ENCODE assay signal across 10 mouse cellular contexts in the genomic region with DNA sequence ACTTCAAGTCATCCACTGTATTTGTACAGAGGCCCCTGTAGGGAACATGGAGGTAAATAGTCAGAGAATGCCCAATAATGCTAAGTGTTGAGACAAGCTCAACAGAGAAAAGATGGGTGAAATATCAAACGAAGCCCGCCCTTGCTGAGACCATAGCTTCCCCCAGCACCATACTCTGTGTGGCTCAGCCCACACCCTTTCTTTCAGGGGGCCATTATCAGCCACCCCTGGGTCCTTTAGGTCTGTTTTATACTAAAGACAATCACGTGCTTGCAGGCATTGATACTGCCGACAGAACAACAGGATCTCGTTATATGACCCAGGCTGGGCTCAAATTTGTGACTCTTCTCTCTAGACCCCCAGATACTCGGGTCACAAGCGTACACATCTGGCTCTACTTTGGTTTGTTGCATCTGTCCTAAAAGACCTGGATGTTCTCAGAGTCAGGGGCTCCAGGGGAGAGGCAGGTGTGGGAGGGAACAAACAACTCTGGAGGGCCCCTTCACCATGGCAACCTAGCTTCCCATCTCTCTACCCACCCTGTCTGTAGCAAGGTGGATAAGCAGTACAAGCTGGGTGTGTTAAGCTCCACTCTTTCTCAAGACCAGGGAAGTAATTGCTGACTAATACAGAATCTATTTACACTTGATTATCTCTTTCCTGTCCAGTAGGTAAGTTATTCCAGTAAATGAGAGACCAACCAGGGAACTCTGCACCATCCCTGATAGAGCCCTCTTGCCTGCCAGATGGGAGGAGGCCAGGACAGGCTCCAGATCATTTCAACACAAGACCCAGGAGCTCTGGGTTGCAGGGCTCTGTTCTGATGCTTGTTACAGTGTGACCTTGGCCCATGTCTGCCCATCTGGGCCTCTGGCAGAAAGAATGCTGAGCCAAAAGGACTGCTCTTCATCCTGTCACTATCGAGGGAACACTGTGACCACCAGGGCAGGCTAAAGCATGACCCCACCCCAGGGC. TPM values are rescaled to one million over a fixed set of nuclear protein-coding genes. Genes with fewer than 3 reads are reported as not detected.
A peak's percentile ranks its signal among the peaks of the same experiment; 100 is the strongest.
DNase-seq lines count a peak whose midpoint lies in the region; ATAC-seq and TF ChIP-seq lines count a peak whose summit lies in the region.
"Had no signal": no experiment of that assay in that cellular context is flagged by ENCODE, and none has a peak within 500 bp of the region (broad histone marks: within the 10 kb centered on the region; RNA-seq: fewer than 3 reads in every experiment).

No protein-coding gene starts in this region.

- no peak for TF ChIP-seq RAD21 in MEL (IDR thresholded peaks at IDR 0.05; ENCODE audit: low read depth, low read length)

- no peaks in the 10 kb centered on the region for H3K79me2 ChIP-seq in MEL (ENCODE audit: control insufficient read depth, insufficient read depth, low read length, poor library complexity)
- H3K79me2 ChIP-seq in heart, adult 2 months (replicated peaks; ENCODE audit: control insufficient read depth, insufficient read depth, low read length), result no peaks in the 10 kb centered on the region

- no peak for TF ChIP-seq EP300 in MEL (IDR thresholded peaks at IDR 0.05; ENCODE audit: low read depth in 1 of 2, low read length in 2 of 2)
- peak; percentile 82 for TF ChIP-seq EP300 in heart, adult 2 months (IDR thresholded peaks at IDR 0.05; ENCODE audit: insufficient read depth, low read depth, low read length)

- WGBS in forebrain, embryonic 12.5 days, result 55% methylated on average over 8 of the region's 8 CpGs
- WGBS in forebrain, embryonic 14.5 days, result 46% methylated on average over 8 of the region's 8 CpGs
- WGBS in heart, adult 2 months, result 72% methylated on average over 8 of the region's 8 CpGs
- 45% methylated on average over 8 of the region's 8 CpGs for WGBS in limb, embryonic 11.5 days

- no peak overlapping the region for H3K4me3 ChIP-seq in forebrain, embryonic 12.5 days (replicated peaks)
- H3K4me3 ChIP-seq in forebrain, embryonic 14.5 days (ENCODE audit: low read depth, low read length), result no peak overlapping the region
- no peak overlapping the region for H3K4me3 ChIP-seq in MEL (ENCODE audit: control insufficient read depth in 1 of 2, insufficient read depth in 1 of 2, low read depth in 2 of 2, low read length in 2 of 2)
- no peak overlapping the region for H3K4me3 ChIP-seq in heart, adult 2 months
- H3K4me3 ChIP-seq in limb, embryonic 11.5 days (ENCODE audit: low read depth, low read length), result no peak overlapping the region

- H3K4me2 ChIP-seq in forebrain, embryonic 12.5 days, result no peak overlapping the region
- no peak overlapping the region for H3K4me2 ChIP-seq in forebrain, embryonic 14.5 days (ENCODE audit: low read length)
- H3K4me2 ChIP-seq in limb, embryonic 11.5 days (ENCODE audit: low read depth, severe bottlenecking), result no peak overlapping the region

- H3K9ac ChIP-seq in forebrain, embryonic 12.5 days, result peak overlapping the region; percentile 36; the same call in 1 of the 2 replicates
- no peak overlapping the region for H3K9ac ChIP-seq in forebrain, embryonic 14.5 days (ENCODE audit: low read length)
- H3K9ac ChIP-seq in MEL (ENCODE audit: control insufficient read depth, low read depth, low read length, poor library complexity, severe bottlenecking), result no peak overlapping the region
- H3K9ac ChIP-seq in heart, adult 2 months (ENCODE audit: low read depth, low read length), result no peak overlapping the region
- no peak overlapping the region for H3K9ac ChIP-seq in limb, embryonic 11.5 days (ENCODE audit: low read length)

- no peak for TF ChIP-seq POLR2A in MEL (IDR thresholded peaks at IDR 0.05; ENCODE audit: control insufficient read depth in 1 of 2, insufficient read depth in 1 of 2, low read depth in 1 of 2, low read length in 2 of 2, poor library complexity in 1 of 2)
- TF ChIP-seq POLR2A in heart, adult 2 months (IDR thresholded peaks at IDR 0.05; ENCODE audit: insufficient read depth, low read depth, low read length), result no peak

- H3K27ac ChIP-seq in forebrain, embryonic 12.5 days, result no peak overlapping the region
- H3K27ac ChIP-seq in forebrain, embryonic 14.5 days (ENCODE audit: low read depth, low read length), result no peak overlapping the region
- H3K27ac ChIP-seq in MEL (ENCODE audit: control insufficient read depth, low read depth, low read length), result no peak overlapping the region
- H3K27ac ChIP-seq in heart, adult 2 months, result peak overlapping the region; percentile 34
- no peak overlapping the region for H3K27ac ChIP-seq in limb, embryonic 11.5 days (replicated peaks; ENCODE audit: low read depth, low read length)

- intact Hi-C loops in heart, adult 2 months (cut with DNase I), result loop anchor here (2.0 kb wide), 1 partner anchor 23 kb away; no protein-coding TSS in a partner anchor

- H3K9me3 ChIP-seq in forebrain, embryonic 12.5 days, result no peaks in the 10 kb centered on the region
- no peaks in the 10 kb centered on the region for H3K9me3 ChIP-seq in forebrain, embryonic 14.5 days (replicated peaks; ENCODE audit: control insufficient read depth, low read length)
- no peaks in the 10 kb centered on the region for H3K9me3 ChIP-seq in MEL (replicated peaks; ENCODE audit: insufficient read depth, low read length)
- no peaks in the 10 kb centered on the region for H3K9me3 ChIP-seq in limb, embryonic 11.5 days (ENCODE audit: control insufficient read depth, low read length)

- TF ChIP-seq CTCF in MEL (IDR thresholded peaks at IDR 0.05 in 2 of 3, conservative IDR thresholded peaks at IDR 0.05 in 1 of 3; ENCODE audit: control insufficient read depth in 1 of 3, insufficient read depth in 1 of 3, low read depth in 2 of 3, low read length in 3 of 3, poor library complexity in 1 of 3, severe bottlenecking in 1 of 3), result no peak
- TF ChIP-seq CTCF in heart, adult 2 months (IDR thresholded peaks at IDR 0.05), result no peak

- peaks cover 38% of the 10 kb centered on the region for H3K4me1 ChIP-seq in forebrain, embryonic 12.5 days
- H3K4me1 ChIP-seq in forebrain, embryonic 14.5 days (ENCODE audit: control insufficient read depth, insufficient read depth, low read length), result peaks cover 19% of the 10 kb centered on the region
- H3K4me1 ChIP-seq in MEL (ENCODE audit: control insufficient read depth in 1 of 2, insufficient read depth in 2 of 2, low read length in 2 of 2), result peaks cover 0 to 5% of the 10 kb centered on the region in 2 experiments; a peak in 1 of 4 replicates
- H3K4me1 ChIP-seq in heart, adult 2 months (ENCODE audit: control insufficient read depth, insufficient read depth, low read length), result peaks cover 19% of the 10 kb centered on the region
- H3K4me1 ChIP-seq in limb, embryonic 11.5 days (ENCODE audit: control insufficient read depth, insufficient read depth, low read length), result peaks cover 30% of the 10 kb centered on the region

- no peak for DNase-seq in forebrain, embryonic 14.5 days (ENCODE audit: low spot score)
- peak; percentile 23 for DNase-seq in MEL (ENCODE audit: low read depth, low spot score)
- peak; percentile 65 to 86 for DNase-seq in heart, adult 2 months
- DNase-seq in limb, embryonic 11.5 days (ENCODE audit: low spot score), result no peak
- DNase-seq in cerebellum, adult 11 months, result no peak
- DNase-seq in thymus, postnatal 25 days, result no peak
- no peak for DNase-seq in gastrocnemius, postnatal 4 days (ENCODE audit: low spot score in 2 of 2)
- DNase-seq: kidney, postnatal 36 days; spleen, adult 18-20 months had no signal

- no peak for ATAC-seq in forebrain, embryonic 12.5 days (ENCODE audit: low FRiP score)
- no peak for ATAC-seq in forebrain, embryonic 14.5 days
- ATAC-seq in limb, embryonic 11.5 days (ENCODE audit: insufficient number of reproducible peaks, low FRiP score, low TSS enrichment, low read depth), result peak; percentile 55

- H3K27me3 ChIP-seq in forebrain, embryonic 12.5 days, result no peaks in the 10 kb centered on the region
- no peaks in the 10 kb centered on the region for H3K27me3 ChIP-seq in forebrain, embryonic 14.5 days (replicated peaks; ENCODE audit: control insufficient read depth, insufficient read depth, low read length)
- no peaks in the 10 kb centered on the region for H3K27me3 ChIP-seq in MEL (ENCODE audit: control insufficient read depth in 1 of 2, insufficient read depth in 2 of 2, low read length in 2 of 2)
- H3K27me3 ChIP-seq in heart, adult 2 months (ENCODE audit: control insufficient read depth, insufficient read depth, low read length), result no peaks in the 10 kb centered on the region
- H3K27me3 ChIP-seq in limb, embryonic 11.5 days (ENCODE audit: control insufficient read depth, insufficient read depth, low read length), result no peaks in the 10 kb centered on the region

- H3K36me3 ChIP-seq in forebrain, embryonic 12.5 days (replicated peaks), result 0 out of 2 replicates have a peak, but pooled peaks cover 6% of the 10 kb centered on the region
- H3K36me3 ChIP-seq in forebrain, embryonic 14.5 days (ENCODE audit: control insufficient read depth, insufficient read depth, low read length), result peaks cover 15% of the 10 kb centered on the region; the same call in 1 of the 2 replicates
- H3K36me3 ChIP-seq in MEL (ENCODE audit: control insufficient read depth in 1 of 2, insufficient read depth in 2 of 2, low read length in 2 of 2), result no peaks in the 10 kb centered on the region; a peak in 1 of 4 replicates
- peaks cover 4% of the 10 kb centered on the region for H3K36me3 ChIP-seq in heart, adult 2 months (ENCODE audit: control insufficient read depth, insufficient read depth, low read length)
- H3K36me3 ChIP-seq in limb, embryonic 11.5 days (ENCODE audit: control insufficient read depth, insufficient read depth, low read length), result no peaks in the 10 kb centered on the region

TF ChIP-seq in MEL, 35 proteins besides CTCF, POLR2A, EP300 and RAD21 (continues in another document):
- TF ChIP-seq MAFK (IDR thresholded peaks at IDR 0.05; ENCODE audit: borderline replicate concordance, low read depth, low read length), result 0 out of 2 replicates have a peak, but pooled peaks have one; percentile 21
- no peak for TF ChIP-seq JUND (IDR thresholded peaks at IDR 0.05; ENCODE audit: low read depth, low read length)
- no peak for TF ChIP-seq USF2 (IDR thresholded peaks at IDR 0.05; ENCODE audit: borderline replicate concordance in 1 of 2, insufficient read depth in 1 of 2, low read depth in 1 of 2, low read length in 2 of 2)
- no peak for TF ChIP-seq E2F4 (IDR thresholded peaks at IDR 0.05; ENCODE audit: borderline replicate concordance, low read depth, low read length)
- no peak for TF ChIP-seq CHD2 (IDR thresholded peaks at IDR 0.05; ENCODE audit: low read length)
- no peak for TF ChIP-seq MYC (IDR thresholded peaks at IDR 0.05; ENCODE audit: low read depth, low read length)

RNA-seq across cellular contexts. Expression of a gene that starts 48.7 kb away (rescaled TPM):
- polyA plus RNA-seq in forebrain, embryonic 12.5 days (2016; fragmentation: Nextera tagmentation; extraction: Ambion mirVana), result 10.4 and 13.6 TPM in 2 replicates
- 14.1 and 14.5 TPM in 2 replicates for polyA plus RNA-seq in forebrain, embryonic 14.5 days (2014; fragmentation: Nextera tagmentation; extraction: Ambion mirVana)
- total RNA-seq in MEL (2012; rRNA removed), result 4.7 and 5.2 TPM in 2 replicates
- polyA plus RNA-seq in MEL (2012; ENCODE audit: insufficient read depth in 1 of 2, insufficient read length in 2 of 2, low read depth in 1 of 2, low replicate concordance in 2 of 2, missing spikeins in 1 of 2), result 10 to 100 TPM in 1 of 2 experiments, not detected in 1; 13.9 TPM
- 10 to 100 TPM; 27.2 to 43.0 TPM for total RNA-seq in heart, adult 2 months (2021)
- polyA plus RNA-seq in heart, adult 2 months (2012; rRNA removed), result 19.2 and 19.4 TPM in 2 replicates
- polyA plus RNA-seq in limb, embryonic 11.5 days (2014; fragmentation: Nextera tagmentation; extraction: Ambion mirVana), result 6.4 and 6.5 TPM in 2 replicates
- 10 to 100 TPM; 16.8 to 23.5 TPM for total RNA-seq in gastrocnemius, postnatal 4 days (2021)

Comparison
In these comparisons a context has a peak if more than half of its experiments do, and no peak if none do; other contexts are left out.
1. DNase-seq: peak in MEL (single experiment) and heart, adult 2 months (2 of 2); none in forebrain, embryonic 14.5 days (single experiment), limb, embryonic 11.5 days (single experiment), cerebellum, adult 11 months (single experiment), thymus, postnatal 25 days (single experiment) and gastrocnemius, postnatal 4 days (0 of 2).